8 mouse cellular contexts compared by ENCODE assay signal in the genomic region with DNA sequence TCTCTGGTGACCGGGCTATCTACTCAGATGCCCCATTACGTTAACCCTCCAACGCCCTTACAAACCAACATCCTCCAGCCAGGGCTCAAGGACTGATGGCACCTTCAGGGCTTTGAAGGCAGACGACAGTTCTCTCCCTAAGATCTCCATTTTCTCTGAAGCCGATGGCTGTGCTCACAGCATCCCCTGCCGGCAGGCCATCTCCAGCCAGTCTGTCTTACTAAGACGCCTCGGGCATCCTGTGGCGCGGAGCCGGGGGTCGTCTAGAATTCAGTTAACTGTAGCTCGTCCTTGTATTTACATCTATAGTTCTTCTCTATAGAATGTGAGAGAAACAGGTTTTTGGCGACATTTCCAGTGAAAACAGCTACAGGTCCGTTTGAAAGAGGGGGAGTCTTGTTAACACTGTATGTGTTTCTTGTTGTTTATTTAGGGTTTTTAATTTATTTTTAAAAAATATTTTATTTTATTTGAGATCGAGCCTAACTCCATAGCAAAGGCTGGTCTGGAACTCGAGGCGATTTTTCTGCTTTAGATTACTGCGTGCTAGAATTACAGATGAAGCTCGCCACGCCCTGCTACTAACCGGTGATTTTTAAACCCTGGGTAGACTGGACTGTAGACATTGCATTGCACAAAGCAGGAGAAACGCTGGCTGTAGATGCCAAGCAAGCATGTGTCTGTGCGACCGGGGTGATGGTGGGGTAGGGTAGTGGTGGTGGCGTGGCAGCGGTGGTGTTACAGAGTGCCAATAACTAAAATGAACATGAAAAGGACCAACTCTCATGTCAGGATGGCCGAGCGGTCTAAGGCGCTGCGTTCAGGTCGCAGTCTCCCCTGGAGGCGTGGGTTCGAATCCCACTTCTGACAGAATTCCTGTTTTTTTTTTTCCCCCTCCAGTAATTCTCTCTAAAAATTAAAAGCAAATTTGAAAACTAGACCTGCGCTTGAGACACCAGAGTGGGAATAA. TPM values are rescaled to one million over a fixed set of nuclear protein-coding genes. Genes with fewer than 3 reads are reported as not detected.
DNase-seq lines count a peak whose midpoint lies in the region; ATAC-seq and TF ChIP-seq lines count a peak whose summit lies in the region.

No protein-coding gene starts in this region.

- peak; percentile 59; the same call in 1 of the 2 replicates for TF ChIP-seq CTCF in cerebellum, adult 2 months (IDR thresholded peaks at IDR 0.05; ENCODE audit: borderline replicate concordance, insufficient read depth, low read depth, low read length)
- TF ChIP-seq CTCF in forebrain, postnatal 0 days (IDR thresholded peaks at IDR 0.05; ENCODE audit: low read depth): peak; percentile 88

- H3K27ac ChIP-seq in cerebellum, adult 2 months (ENCODE audit: insufficient read depth, low read length): no peak overlapping the region
- peak overlapping the region; percentile 77 for H3K27ac ChIP-seq in forebrain, postnatal 0 days (ENCODE audit: low read depth, low read length)
- peak overlapping the region; percentile 12; the same call in 1 of the 2 replicates for H3K27ac ChIP-seq in lung, embryonic 16.5 days (ENCODE audit: low read length)

- H3K9ac ChIP-seq in forebrain, postnatal 0 days: peak overlapping the region; percentile 40
- H3K9ac ChIP-seq in lung, embryonic 16.5 days (ENCODE audit: low read length): peak overlapping the region; percentile 57

- no peak for TF ChIP-seq POLR2A in cerebellum, adult 2 months (IDR thresholded peaks at IDR 0.05; ENCODE audit: borderline replicate concordance, insufficient read depth, low read length)

- no peaks in the 10 kb centered on the region for H3K27me3 ChIP-seq in cerebellum, adult 2 months (ENCODE audit: control insufficient read depth, insufficient read depth, low read length)
- no peaks in the 10 kb centered on the region for H3K27me3 ChIP-seq in forebrain, postnatal 0 days (ENCODE audit: insufficient read depth, low read length)
- 0 out of 2 replicates have a peak, but pooled peaks cover under 1% of the 10 kb centered on the region for H3K27me3 ChIP-seq in lung, embryonic 16.5 days (ENCODE audit: control insufficient read depth, insufficient read depth, low read depth, low read length)

- H3K4me3 ChIP-seq in cerebellum, adult 2 months (replicated peaks; ENCODE audit: insufficient read depth, low read depth, low read length): peak overlapping the region; percentile 62
- peak overlapping the region; percentile 52 for H3K4me3 ChIP-seq in forebrain, postnatal 0 days (ENCODE audit: low read depth, low read length)
- H3K4me3 ChIP-seq in lung, embryonic 16.5 days (ENCODE audit: low read length): peak overlapping the region; percentile 61

- WGBS in cerebellum, adult 2 months: under 1% methylated on average over 35 of the region's 35 CpGs
- WGBS in forebrain, postnatal 0 days: under 1% methylated on average over 35 of the region's 35 CpGs
- WGBS in lung, embryonic 16.5 days: under 1% methylated on average over 35 of the region's 35 CpGs

- H3K4me1 ChIP-seq in cerebellum, adult 2 months (ENCODE audit: control insufficient read depth, insufficient read depth, low read length): no peaks in the 10 kb centered on the region
- H3K4me1 ChIP-seq in forebrain, postnatal 0 days (ENCODE audit: insufficient read depth): peaks cover 4% of the 10 kb centered on the region; the same call in 1 of the 2 replicates
- H3K4me1 ChIP-seq in lung, embryonic 16.5 days (replicated peaks; ENCODE audit: control insufficient read depth, insufficient read depth, low read length): no peaks in the 10 kb centered on the region

- no peaks in the 10 kb centered on the region for H3K9me3 ChIP-seq in forebrain, postnatal 0 days (ENCODE audit: low read length)
- H3K9me3 ChIP-seq in lung, embryonic 16.5 days (ENCODE audit: control insufficient read depth, low read length): no peaks in the 10 kb centered on the region

- DNase-seq in MEL-GATA-1-ER (ENCODE audit: extremely low read depth, low read depth): peak; percentile 76
- DNase-seq in cerebellum, adult 2 months: peak; percentile 69 to 75
- peak; percentile 86 for DNase-seq in forebrain, postnatal 0 days
- DNase-seq in layer of hippocampus, adult 9-10 months (ENCODE audit: low spot score): peak; percentile 72
- peak; percentile 62 for DNase-seq in ovary, postnatal 14 days (ENCODE audit: low spot score)
- peak; percentile 84 for DNase-seq in thymus, postnatal 14 days

- ATAC-seq in forebrain, postnatal 0 days: peak; percentile 69
- peak; percentile 62 to 76 for ATAC-seq in hematopoietic stem cell, adult 5-6 weeks (replicated peaks in 1 of 2; ENCODE audit: insufficient read depth in 1 of 2, low FRiP score in 2 of 2, low TSS enrichment in 1 of 2, low read depth in 1 of 2, poor library complexity in 2 of 2, severe bottlenecking in 2 of 2)
- ATAC-seq in lung, embryonic 16.5 days (ENCODE audit: low read depth): peak; percentile 91

- no peaks in the 10 kb centered on the region for H3K36me3 ChIP-seq in forebrain, postnatal 0 days (ENCODE audit: insufficient read depth)
- H3K36me3 ChIP-seq in lung, embryonic 16.5 days (ENCODE audit: control insufficient read depth, insufficient read depth, low read length): no peaks in the 10 kb centered on the region

- H3K4me2 ChIP-seq in forebrain, postnatal 0 days (ENCODE audit: low read depth): peak overlapping the region; percentile 54
- H3K4me2 ChIP-seq in lung, embryonic 16.5 days (ENCODE audit: low read depth, low read length): peak overlapping the region; percentile 70

RNA-seq across cellular contexts. Expression of a gene that starts 7.1 kb away (rescaled TPM):
- 214 and 242 TPM in 2 replicates for polyA plus RNA-seq in cerebellum, adult 2 months (2012; rRNA removed)
- 4.6 and 11.6 TPM in 2 replicates for total RNA-seq in forebrain, postnatal 0 days (2014; rRNA removed)
- 6.8 and 8.6 TPM in 2 replicates for polyA plus RNA-seq in forebrain, postnatal 0 days (2015; fragmentation: Nextera tagmentation; extraction: Ambion mirVana)
- 0.50 TPM in 1 of 2 replicates, not detected in the other for total RNA-seq in hematopoietic stem cell, adult 5-6 weeks (2017)
- 3.6 TPM in 2 replicates for polyA plus RNA-seq in lung, embryonic 16.5 days (2015; fragmentation: Nextera tagmentation; extraction: Ambion mirVana)

RNA-seq across cellular contexts. Expression of a gene that starts 36.7 kb away (rescaled TPM):
- polyA plus RNA-seq in cerebellum, adult 2 months (2012; rRNA removed): 198 and 211 TPM in 2 replicates
- 112 and 136 TPM in 2 replicates for total RNA-seq in forebrain, postnatal 0 days (2014; rRNA removed)
- polyA plus RNA-seq in forebrain, postnatal 0 days (2015; fragmentation: Nextera tagmentation; extraction: Ambion mirVana): 154 and 183 TPM in 2 replicates
- 96.4 and 129 TPM in 2 replicates for total RNA-seq in hematopoietic stem cell, adult 5-6 weeks (2017)
- 106 and 118 TPM in 2 replicates for polyA plus RNA-seq in lung, embryonic 16.5 days (2015; fragmentation: Nextera tagmentation; extraction: Ambion mirVana)

RNA-seq across cellular contexts. Expression of a gene that starts 42.3 kb away (rescaled TPM):
- polyA plus RNA-seq in cerebellum, adult 2 months (2012; rRNA removed): 0.16 and 0.21 TPM in 2 replicates
- total RNA-seq in forebrain, postnatal 0 days (2014; rRNA removed): not detected in 2 replicates
- 0.15 TPM in 1 of 2 replicates, not detected in the other for polyA plus RNA-seq in forebrain, postnatal 0 days (2015; fragmentation: Nextera tagmentation; extraction: Ambion mirVana)
- total RNA-seq in hematopoietic stem cell, adult 5-6 weeks (2017): not detected in 2 replicates
- not detected in 2 replicates for polyA plus RNA-seq in lung, embryonic 16.5 days (2015; fragmentation: Nextera tagmentation; extraction: Ambion mirVana)

Comparison
In these comparisons a context has a peak if more than half of its experiments do, and no peak if none do; other contexts are left out.
1. RNA of a gene that starts 7.1 kb away (polyA plus RNA-seq): 214 to 242 TPM in cerebellum, adult 2 months; 6.8 to 8.6 TPM in forebrain, postnatal 0 days and 3.6 TPM in lung, embryonic 16.5 days; every median in the first group is over 10 times any median in the second.
2. Peak in every context shown above with its lines, with median percentiles within 50 percentile points of each other: DNase-seq, H3K4me3 ChIP-seq and ATAC-seq.